Mouse (Mus musculus): Measurements from ENCODE around the gene Lsm12.

Gene Lsm12

DNA sequence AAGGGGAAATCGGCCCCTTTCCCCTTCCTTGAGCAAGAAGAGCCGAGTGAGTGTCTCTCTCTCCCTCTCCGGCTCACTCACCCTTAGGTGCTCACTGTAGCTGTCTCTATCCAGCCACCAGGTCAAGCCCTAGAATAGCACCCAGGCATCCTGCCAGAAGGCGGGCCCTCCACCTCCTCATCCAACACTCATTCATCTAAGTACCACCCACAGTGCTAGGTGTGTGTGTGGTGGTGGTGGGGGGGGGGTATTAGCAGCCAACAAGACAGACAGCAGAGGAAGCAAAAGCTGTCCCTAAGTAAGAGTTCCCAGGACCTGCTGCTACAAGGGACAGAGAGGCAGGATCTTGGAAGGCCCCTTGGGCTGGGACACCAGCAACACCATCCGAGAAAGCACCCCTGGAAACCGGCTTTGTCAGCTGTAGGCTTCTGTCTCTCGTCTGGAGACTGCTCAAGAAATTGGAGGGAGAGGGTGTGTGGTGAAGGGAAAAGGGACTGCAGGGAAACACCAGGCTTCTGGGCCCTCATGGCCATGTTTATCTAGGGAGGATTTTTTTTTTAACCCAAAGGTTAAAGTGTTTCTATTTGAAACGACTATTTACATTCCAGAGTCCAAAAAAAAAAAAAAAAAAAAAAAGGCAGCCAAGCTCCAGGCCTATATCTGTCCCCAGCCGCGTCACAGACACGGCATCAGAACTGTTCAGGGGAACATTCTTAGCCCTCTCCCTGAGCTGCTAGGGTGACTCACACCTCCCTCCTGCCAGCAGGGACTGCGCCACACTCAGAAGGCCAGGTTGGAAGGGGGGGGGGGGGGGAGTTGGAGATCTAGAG, 31.2 kb upstream of the Lsm12 start:
- DNase-seq = peak; percentile 89

DNA sequence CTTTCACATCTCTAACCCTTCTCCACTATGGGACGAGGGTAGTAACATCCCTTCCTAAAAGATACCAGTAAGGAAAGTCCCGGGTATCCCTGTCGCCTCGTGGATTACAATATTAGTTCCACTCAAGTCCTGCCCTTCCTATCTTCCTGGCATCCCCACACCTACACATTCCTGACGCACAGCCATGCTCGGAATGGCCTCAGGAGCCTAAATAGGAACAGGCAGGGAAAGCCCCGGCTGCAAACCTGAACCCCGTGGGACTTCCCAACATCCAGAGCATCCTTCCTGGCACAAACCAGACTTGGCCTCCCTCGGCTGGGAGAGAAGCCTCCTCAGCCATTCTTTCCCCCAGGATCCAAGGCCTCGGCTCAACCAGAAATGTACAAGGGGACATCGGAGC, 30.4 kb upstream of the Lsm12 start:
- no peak for DNase-seq

DNA sequence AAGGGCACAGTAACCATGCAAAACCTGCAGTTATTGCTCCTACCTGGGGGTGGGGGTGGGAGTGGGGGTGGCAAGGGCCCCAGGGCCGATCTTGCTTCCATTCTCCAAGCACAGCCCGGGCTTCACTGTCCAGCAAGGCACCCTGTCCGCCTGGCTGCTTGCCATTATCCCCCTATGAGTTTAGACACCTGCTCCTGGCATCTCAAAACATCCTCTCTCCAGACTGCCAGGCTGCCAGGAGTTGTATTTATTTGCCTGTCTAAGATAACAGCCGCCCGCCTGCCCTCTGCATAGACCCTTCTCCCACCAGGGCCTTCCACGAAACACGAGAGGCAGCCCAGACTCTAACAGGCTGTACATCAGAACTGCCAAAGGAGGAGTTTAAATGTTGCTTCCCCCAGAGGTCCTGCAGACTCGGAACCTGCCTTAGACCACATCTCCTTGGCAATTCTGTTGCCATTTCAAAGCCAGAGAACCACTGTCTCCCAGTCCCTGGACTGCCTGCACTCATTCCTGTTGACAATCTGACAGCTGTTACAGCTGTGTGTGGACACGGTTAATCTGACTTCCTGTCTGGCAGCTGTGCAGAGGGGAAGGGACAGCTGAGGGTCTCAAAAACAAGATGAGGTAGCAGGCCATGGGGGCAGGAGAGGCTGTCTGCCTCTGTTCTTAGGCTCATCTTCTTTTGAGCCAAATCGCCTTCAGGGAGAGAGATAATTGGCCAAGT, 29.5 kb upstream of the Lsm12 start:
- DNase-seq = no peak

- no peak for DNase-seq
Measured at GRCm38 (mm10) chr11:102211936-102212341, 26.8 kb upstream of the Lsm12 start.

DNA sequence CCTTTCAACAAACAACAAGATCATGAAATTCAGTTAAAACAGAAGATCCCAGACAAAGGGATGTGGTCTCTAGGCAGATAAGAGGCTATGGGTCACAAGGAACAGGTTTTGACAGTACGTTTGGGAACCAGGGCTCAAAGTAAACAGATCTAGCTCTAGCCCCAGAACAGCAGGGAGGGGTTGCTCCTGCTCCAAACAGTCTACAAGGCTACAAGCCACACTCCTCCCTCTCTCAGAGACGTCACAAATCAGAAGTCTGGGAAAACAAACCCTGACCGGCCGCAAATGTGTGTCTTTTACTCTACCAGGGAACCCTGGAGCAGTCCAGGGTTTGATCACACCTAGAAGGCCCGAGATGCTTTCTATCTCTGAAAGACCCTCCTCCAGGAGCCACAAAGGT, 25.9 kb upstream of the Lsm12 start:
- no peak for DNase-seq

DNA sequence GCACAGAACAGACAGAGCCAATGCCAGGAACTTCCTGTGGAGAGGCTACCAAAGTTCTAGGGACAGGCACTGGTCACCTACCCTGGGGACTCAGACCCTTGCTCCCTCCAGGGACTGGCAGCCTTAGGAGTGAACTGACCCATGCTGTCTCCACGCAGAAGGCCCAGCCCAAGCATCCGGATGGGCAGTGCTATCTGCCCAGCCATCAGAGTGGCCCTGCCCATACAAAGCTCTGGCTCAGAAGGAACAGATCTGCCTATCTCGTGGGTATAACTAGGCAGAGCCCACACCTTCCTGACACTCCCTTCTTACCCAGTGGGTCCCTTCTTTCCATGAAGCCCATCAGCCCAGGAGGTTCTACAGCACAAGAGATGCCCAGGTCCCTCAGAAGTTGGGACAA, 25.1 kb upstream of the Lsm12 start:
- no peak for DNase-seq

- DNase-seq = no peak
Measured at GRCm38 (mm10) chr11:102209742-102210141, 24.6 kb upstream of the Lsm12 start.

GRCm38 (mm10) chr11:102208846-102209245, 23.8 kb upstream of the Lsm12 start:
- DNase-seq = no peak

DNA sequence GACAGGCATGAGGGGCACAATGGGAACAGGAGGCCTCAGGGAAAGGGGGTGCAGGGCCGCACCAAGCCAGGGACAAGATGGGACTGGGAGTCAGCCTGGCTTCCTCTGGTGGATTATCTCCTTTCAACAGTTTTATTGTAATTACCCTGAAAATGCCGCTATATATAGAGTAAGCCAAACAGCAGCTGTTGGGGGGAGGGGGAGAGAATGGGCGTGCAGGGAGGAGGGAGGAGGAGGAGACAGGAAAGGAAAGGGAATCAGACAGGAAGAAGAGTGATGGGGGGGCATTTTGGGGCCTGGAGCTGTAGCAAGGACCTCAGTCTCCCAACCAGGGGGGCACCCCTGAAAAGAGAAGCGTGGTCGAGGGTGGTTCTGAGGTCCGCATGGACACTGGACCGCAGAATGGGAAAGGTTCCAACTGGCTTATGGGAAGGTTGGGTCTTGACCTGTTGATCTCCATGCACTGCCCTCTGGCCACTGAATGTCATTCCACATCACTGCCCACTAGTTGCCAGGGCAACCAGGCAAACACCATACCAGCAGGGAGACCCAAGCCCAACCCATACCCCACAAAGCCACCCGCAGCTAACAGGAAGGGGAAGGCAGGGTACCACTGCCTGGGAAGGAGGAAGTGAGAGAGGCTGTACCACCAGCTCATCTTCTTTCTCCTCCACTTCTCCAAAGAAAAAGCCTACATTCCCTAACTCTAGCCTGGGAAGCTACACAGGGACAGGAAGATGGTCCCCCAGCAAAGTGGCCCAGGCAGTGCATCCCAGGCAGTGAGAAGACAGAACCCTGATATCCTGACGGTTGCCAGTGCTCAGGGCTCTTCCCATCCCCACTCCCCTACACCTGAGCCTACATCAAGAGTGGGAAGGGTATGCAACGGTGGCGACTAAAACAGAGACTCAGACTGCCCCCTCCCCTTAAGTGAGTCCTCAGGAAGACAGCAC, 23.0 kb upstream of the Lsm12 start:
- DNase-seq = no peak

DNA sequence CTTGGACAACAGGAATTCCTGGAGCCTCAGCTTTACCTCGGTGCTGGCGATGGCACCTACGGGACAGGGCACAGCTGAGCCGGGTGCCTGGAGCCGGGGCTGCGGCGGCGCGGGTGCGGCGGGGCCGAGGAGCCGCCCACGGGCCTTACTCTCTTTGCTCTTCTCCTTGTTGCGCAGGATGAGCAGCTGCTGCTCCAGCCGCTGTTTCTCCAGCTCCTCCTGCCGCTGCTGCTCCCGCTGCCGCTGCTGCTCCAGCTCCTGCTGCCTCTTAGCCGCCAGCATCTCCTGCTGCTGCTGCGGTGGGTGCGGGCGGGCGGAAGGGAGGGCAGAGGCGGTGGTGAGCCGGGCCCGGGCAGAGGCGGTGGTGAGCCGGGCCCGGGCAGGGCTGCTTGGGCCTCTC, 21.4 kb upstream of the Lsm12 start:
- DNase-seq = no peak

DNA sequence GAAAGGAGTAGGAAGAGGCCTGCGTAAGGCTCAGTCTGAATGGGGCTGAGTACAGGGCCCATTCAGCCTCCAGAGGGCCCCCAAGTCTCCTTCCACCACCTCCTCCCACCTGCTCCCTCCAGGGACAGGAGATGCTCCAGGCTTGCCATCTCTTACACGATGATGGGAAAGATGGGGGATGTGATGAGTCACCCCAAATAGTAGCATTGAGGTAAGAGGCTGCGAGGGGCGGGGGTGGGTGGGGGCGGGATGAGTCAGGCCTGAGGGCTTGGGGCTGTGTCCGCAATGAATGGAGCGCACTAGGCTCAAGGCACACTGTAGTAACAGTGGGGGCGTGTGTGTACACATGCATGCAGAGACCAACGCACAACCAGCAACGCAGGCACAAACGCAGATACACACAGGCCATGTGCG, 16.3 kb upstream of the Lsm12 start:
- DNase-seq = no peak

GRCm38 (mm10) chr11:102199856-102200255, 14.8 kb upstream of the Lsm12 start:
- no peak for DNase-seq

DNA sequence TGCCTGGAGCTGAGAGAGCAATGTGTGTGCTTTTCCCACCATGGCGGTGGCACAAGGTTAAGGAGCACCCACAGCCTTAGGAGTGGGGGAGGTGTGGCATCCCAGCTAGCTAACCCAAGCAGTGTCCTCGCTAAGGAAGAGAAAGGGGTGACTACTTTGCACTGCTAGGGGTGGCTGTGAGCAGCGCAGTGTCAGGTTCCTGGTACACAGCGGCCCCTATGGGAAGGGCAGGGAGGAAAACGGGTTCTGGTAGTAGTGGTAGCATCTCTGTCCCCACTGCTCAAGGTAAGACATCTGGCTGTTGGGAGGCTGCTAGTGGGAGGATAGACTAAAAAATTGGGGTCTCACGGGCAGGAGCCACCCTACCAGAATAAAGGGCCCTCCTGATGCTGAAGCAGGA, 13.1 kb upstream of the Lsm12 start:
- DNase-seq = no peak

- DNase-seq = no peak
Measured at GRCm38 (mm10) chr11:102196018-102196797, 11.1 kb upstream of the Lsm12 start.

GRCm38 (mm10) chr11:102193657-102194440, 8.8 kb upstream of the Lsm12 start:
- no peak for DNase-seq

- DNase-seq = no peak
Measured at GRCm38 (mm10) chr11:102190848-102191247, 5.8 kb upstream of the Lsm12 start.

GRCm38 (mm10) chr11:102189461-102190436, 4.7 kb upstream of the Lsm12 start, which contains the start of gene G6pc3:
Gene G6pc3 (plus strand): TSS chr11:102189620.
- DNase-seq = peak; percentile 95

DNA sequence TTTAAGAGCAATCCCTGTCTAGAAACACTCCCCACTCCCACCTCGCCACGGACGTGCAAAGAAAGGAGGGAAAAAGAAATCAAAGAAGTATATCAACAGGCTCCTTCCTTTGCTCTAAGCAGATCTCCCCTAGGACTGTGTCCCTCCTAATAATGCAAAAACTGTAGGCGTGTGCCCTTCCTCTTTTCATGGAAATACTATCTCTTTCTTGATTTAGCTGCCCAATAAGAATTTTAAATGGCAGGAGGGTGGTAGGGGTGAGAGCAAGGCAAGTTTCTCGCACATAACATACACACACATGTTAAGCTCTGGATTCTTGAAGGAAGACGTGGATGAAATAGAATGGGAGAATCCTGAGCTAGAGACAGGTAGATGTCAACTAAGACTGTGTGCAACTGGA, 3.9 kb upstream of the Lsm12 start:
- DNase-seq = no peak

- DNase-seq = no peak
Measured at GRCm38 (mm10) chr11:102186235-102186634, 1.1 kb upstream of the Lsm12 start.

DNA sequence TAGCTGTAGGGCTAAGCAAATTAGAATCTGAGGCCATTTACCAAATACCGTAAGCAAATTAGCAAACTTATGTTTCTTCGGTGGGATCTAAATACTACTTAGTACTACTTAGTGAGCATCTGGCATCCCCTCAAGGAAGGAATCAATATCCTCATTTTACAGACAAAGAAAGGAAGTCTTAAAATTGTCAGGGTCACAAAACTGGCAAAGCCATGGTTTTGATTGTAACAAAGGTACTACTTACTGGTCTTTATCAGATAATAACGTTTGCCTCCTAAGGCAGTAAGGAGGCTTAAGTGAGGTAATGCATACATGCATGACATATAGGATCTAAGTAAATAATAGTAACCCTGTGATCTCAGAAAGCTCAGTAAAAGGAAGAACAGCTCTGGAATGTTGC, 581 bp upstream of the Lsm12 start:
- no peak for DNase-seq
